Mouse (Mus musculus): ENCODE results near the gene Ifit3b.
"Not testable (repeated sequence)": the region's sequence is repeated elsewhere in the genome, so short reads cannot be mapped to it uniquely, and the experiment has no call there.

- not testable (repeated sequence) for TF ChIP-seq EP300 (IDR thresholded peaks at IDR 0.05; ENCODE audit: low read length); NELFE (IDR thresholded peaks at IDR 0.05; ENCODE audit: low read depth, low read length); CTCF (conservative IDR thresholded peaks at IDR 0.05 in 1 of 2, IDR thresholded peaks at IDR 0.05 in 1 of 2; ENCODE audit: low read depth in 2 of 2, low read length in 2 of 2); RAD21 (IDR thresholded peaks at IDR 0.05; ENCODE audit: low read depth, low read length)
Measured at GRCm38 (mm10) chr19:34647630-34648029, 39.9 kb downstream of the Ifit3b start.

Measured in CH12.LX (cell line).